Mouse (Mus musculus) left cerebral cortex, postnatal 10 days (tissue): Measurements from ENCODE around the gene Tceal8. TPM values are rescaled to one million over a fixed set of nuclear protein-coding genes. Genes with fewer than 3 reads are reported as not detected.
"Not testable (repeated sequence)": the region's sequence is repeated elsewhere in the genome, so short reads cannot be mapped to it uniquely, and the experiment has no call there.

Source experiments
- DNase-seq, 2 experiments: peaks; one replicate each; pipeline ENCODE4 v3.0.0; 2021 to 2022; ENCODE audit warnings: low spot score in 2 of 2, mixed read lengths in 1 of 2; ENCODE audit errors: extremely low spot score in 1 of 2
- intact Hi-C: fragments of 180-260 bp; cut with DNase I; formaldehyde crosslinking; loops from one replicate; pipeline ENCODE4 v1.15.1; 2025
- total RNA-seq, 2 experiments: library from RNA; stranded (reverse); gene quantifications; 2 replicates each; pipeline ENCODE4 v1.2.3; 2021

The Tceal8 gene
- total RNA-seq, result 10 to 100 TPM; 36.7 to 51.6 TPM

DNA sequence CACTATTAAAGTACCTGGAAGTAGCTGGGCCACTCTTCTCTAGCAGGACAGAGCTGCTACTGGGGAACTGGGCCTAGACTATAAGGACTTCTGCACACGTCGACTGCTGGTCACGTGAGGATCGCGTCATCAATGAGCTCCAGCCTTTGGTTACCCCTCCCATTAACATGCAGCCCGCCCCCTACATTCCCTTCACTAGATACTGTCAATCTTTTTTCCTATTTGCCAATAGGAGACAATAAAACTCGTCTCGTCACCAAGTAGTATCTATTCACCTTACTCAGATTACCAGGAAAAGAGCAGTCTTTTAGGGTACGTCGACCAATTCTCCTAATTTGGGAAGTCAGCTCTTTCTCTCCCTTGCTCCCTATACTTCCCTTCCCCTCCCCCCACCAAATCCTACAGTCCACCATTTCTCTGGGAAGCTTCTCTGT, at the start of gene Tceal8:
Gene Tceal8, minus strand, starts transcription at position 225 of the 434 bp plus-strand sequence.
- DNase-seq, result peak; percentile 78 to 88
- intact Hi-C loops, result no loop called here

GRCm38 (mm10) chrX:136216303-136216702, 44.2 kb upstream of the Tceal8 start:
- no peak for DNase-seq
- intact Hi-C loops, result no loop called here

- intact Hi-C loops, DNase-seq: not testable (repeated sequence)
Measured at GRCm38 (mm10) chrX:136214729-136215677, 42.9 kb upstream of the Tceal8 start, which contains the start of the genes Tceal7 and Bex1. TSS of gene Tceal7 (plus strand) at chrX:136214779. TSS of gene Bex1 (minus strand) at chrX:136215513.

GRCm38 (mm10) chrX:136213396-136213795, 41.3 kb upstream of the Tceal8 start:
- intact Hi-C loops, result no loop called here

DNA sequence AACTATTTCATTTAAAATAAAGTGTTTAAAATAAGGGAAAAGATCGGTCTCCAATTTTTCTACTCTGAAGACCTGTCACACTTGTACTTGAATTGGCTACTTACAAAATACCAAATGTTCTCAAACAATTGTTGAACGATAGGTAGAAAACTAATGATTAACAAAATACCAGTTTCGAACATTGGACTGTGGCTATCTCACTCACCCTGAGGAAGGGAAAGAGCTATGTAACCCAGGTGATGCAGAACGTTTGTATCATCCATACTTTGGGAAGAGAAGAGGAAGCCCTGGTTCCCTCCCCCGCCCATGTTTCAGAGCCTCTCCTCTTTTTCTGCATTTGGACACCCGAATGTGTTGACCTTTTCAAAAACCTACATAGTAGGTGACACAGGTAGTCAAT, 32.3 kb upstream of the Tceal8 start:
- intact Hi-C loops, result no loop called here

More at GRCm38 (mm10) chrX:136213396-136213795, 41.3 kb upstream of the Tceal8 start:
- no peak for DNase-seq

GRCm38 (mm10) chrX:136203664-136204066, 31.5 kb upstream of the Tceal8 start, which contains the start of gene Tceal5:
TSS of gene Tceal5 (minus strand) at chrX:136203876.
- peak; percentile 43 to 59 for DNase-seq

More for the DNA sequence above, 32.3 kb upstream of the Tceal8 start:
- no peak for DNase-seq

DNA sequence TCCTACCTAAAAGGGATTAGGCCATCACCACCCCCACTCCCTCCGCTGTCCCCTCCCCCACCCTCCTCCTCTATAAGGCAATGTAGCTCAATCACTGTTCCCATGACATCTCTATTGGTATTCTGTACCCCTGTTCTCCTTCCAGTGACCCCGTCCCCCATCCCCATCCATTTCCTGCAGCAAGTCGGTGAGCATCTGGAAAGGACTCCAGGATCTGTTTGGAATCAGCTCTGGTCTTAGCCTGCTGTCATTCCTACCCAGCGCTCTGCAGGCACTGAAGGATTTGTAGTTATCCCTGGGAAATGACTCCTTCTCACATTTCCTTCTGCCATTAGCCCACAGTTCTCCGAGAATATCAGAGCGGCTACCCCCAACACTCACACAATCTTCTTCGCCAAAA, 31.1 kb upstream of the Tceal8 start:
- intact Hi-C loops, result no loop called here
- no peak for DNase-seq

More at GRCm38 (mm10) chrX:136203664-136204066, 31.5 kb upstream of the Tceal8 start, which contains the start of gene Tceal5:
- intact Hi-C loops, result no loop called here

DNA sequence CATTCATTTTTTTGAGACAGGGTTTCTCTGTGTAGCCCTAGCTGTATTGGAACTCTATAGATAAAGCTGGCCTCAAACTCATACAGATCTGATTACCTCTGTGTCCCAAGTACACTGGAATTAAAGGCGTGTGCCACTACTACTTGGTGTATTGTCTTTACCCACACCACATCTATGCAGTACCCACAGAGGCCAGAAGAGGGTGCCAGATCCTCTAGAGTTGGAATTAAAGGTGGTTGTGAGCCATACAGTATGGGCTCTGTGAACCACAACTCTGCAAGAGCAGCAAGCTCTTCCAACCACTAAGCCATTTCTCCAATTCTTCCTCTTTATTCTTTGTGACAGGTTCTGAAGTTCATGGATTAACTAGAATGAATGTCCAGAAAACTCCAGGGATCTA, 24.7 kb upstream of the Tceal8 start:
- intact Hi-C loops, result no loop called here
- DNase-seq, result no peak

- intact Hi-C loops, result no loop called here
- DNase-seq, result no peak
Measured at GRCm38 (mm10) chrX:136195193-136195944, 23.2 kb upstream of the Tceal8 start.

DNA sequence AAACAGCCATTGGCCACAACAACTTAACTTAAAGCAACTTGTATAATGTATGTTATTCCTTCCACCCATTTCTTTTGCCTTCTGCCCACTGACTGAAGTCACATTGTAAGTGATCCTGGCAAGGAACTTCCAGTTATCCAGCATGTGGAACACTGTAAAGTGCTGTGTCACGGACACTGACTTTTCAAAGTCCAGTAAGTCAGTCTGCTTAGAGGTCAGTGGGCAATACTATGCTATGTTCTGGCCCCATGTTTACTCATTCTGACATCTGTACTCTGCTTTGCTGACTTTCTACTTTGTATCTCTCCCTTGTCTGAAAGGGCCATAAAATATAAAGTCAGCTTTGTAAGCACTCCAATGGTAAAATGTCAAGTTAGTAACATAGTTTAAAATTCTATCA, 11.0 kb upstream of the Tceal8 start:
- intact Hi-C loops, result no loop called here

DNA sequence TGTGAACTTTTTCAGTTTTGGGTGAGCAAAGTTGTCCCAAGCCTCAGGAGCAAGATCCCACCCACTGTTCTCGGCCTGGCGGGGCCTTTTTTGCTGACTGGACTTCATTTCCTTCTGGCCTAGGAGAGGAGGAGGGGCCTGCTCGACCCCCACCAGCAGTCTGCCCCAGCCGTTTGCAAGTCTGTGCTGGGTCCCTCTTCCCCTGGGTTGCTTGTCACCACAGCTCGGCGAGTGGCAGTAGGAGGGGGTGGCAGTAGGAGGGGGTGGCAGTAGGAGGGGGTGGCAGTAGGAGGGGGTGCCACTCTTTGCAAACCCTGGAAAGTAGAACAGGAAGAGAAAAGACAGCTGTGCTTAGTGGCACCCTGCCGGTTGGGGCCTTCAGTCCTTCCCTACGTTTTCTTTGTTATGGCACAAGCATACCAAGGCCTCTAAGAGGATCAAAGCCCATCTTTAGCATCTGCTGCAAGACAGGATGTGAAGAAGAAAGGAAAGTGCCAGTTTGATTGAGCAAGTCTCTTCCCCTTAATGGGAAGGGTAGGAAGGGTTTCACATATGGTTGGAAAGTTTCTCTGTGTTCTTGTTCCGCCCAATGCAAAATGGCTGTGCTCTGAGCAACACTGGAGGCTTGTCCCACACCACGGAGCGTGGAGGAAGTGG, 8.9 kb upstream of the Tceal8 start:
- intact Hi-C loops, result no loop called here
- DNase-seq, result no peak

More for the DNA sequence above, 11.0 kb upstream of the Tceal8 start:
- no peak for DNase-seq

- no peak for DNase-seq
- intact Hi-C loops, result no loop called here
Measured at GRCm38 (mm10) chrX:136172786-136173185, 644 bp upstream of the Tceal8 start.

- peak; percentile 56 to 79 for DNase-seq
- intact Hi-C loops, result no loop called here
Measured at GRCm38 (mm10) chrX:136171189-136172117, 689 bp downstream of the Tceal8 start.

- DNase-seq, result no peak
- intact Hi-C loops, result no loop called here
Measured at GRCm38 (mm10) chrX:136170625-136171024, 1.5 kb downstream of the Tceal8 start.

DNA sequence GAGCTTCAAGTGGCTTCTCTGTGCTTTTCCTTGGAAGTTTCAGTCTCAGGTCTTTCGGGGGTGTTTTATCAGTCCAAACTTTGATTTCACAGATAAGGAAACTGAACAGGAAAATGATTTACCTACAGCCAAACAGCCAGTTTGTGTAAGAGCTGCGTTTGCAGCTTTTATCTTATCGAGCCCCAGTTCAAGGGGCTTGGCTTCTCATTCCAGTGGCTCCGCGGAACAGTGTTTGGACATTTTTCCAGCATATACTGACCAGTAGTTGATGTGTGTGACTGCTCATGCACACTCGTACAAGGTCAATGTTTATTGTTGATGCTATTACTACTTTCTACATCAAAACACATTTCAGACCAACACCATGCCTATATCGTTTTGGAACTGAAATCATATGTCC, 27.9 kb downstream of the Tceal8 start:
- DNase-seq, result no peak
- intact Hi-C loops, result no loop called here

GRCm38 (mm10) chrX:136143711-136144110, 28.4 kb downstream of the Tceal8 start:
- DNase-seq, result no peak
- intact Hi-C loops, result no loop called here

GRCm38 (mm10) chrX:136141385-136141784, 30.8 kb downstream of the Tceal8 start:
- intact Hi-C loops, result no loop called here
- DNase-seq, result no peak

- intact Hi-C loops, result not testable (repeated sequence)
Measured at GRCm38 (mm10) chrX:136139640-136140004, 32.5 kb downstream of the Tceal8 start.

More at GRCm38 (mm10) chrX:136139640-136140004, 32.5 kb downstream of the Tceal8 start:
- DNase-seq, result not testable (repeated sequence)
